ENCODE assay signal across 17 mouse cellular contexts in the genomic region with DNA sequence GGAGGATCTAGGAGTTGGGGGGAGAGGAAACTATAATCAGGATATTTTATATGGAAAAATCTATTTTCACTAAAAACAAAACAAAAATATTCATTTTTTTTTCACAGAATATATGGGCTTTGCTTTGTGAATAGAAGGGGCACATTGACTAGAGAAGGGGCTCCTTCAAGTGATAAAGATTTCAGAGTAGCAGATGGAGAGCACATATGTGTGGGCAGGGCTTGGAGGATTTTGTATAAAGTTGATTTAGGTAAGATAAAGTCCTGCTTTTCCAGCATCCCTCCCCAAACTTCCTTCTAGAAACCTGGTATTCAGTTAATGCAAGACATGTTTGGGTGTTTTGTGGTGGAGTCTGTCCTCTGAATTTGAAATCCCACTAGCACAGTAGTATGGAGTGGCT.
"Had no signal": no experiment of that assay in that cellular context is flagged by ENCODE, and none has a peak within 500 bp of the region (broad histone marks: within the 10 kb centered on the region; RNA-seq: fewer than 3 reads in every experiment).

No protein-coding gene starts in this region.

- DNase-seq: lung, adult 2 months; lung, postnatal 14 days; lung, postnatal 36 days; right cerebral cortex, postnatal 14 days; thymus, adult 2 months; thymus, postnatal 25 days; thymus, postnatal 4 days had no signal

- H3K9ac ChIP-seq: lung, embryonic 15.5 days; midbrain, embryonic 13.5 days; midbrain, embryonic 15.5 days; neural tube, embryonic 12.5 days; stomach, embryonic 15.5 days had no signal

- H3K27ac ChIP-seq: lung, embryonic 15.5 days; macrophage; midbrain, embryonic 15.5 days; neural tube, embryonic 12.5 days; stomach, embryonic 15.5 days; stomach, postnatal 0 days had no signal

- H3K9me3 ChIP-seq: lung, embryonic 15.5 days; megakaryocyte, embryonic 14.5 days; midbrain, embryonic 13.5 days; midbrain, embryonic 15.5 days; neural tube, embryonic 12.5 days; stomach, embryonic 15.5 days had no signal

- ATAC-seq: lung, postnatal 0 days; midbrain, embryonic 13.5 days; midbrain, embryonic 15.5 days had no signal

- H3K4me2 ChIP-seq: lung, embryonic 15.5 days; midbrain, embryonic 11.5 days; midbrain, embryonic 13.5 days; midbrain, embryonic 15.5 days; neural tube, embryonic 12.5 days; stomach, embryonic 15.5 days had no signal

- H3K36me3 ChIP-seq: lung, embryonic 15.5 days; midbrain, embryonic 13.5 days; midbrain, embryonic 15.5 days; neural tube, embryonic 12.5 days; stomach, embryonic 15.5 days had no signal

- H3K4me1 ChIP-seq: lung, embryonic 15.5 days; megakaryocyte, embryonic 14.5 days; stomach, embryonic 15.5 days had no signal

- H3K27me3 ChIP-seq: lung, embryonic 15.5 days; megakaryocyte, embryonic 14.5 days; midbrain, embryonic 13.5 days; midbrain, embryonic 15.5 days; neural tube, embryonic 12.5 days; stomach, embryonic 15.5 days had no signal

- H3K4me3 ChIP-seq: lung, embryonic 15.5 days; megakaryocyte, embryonic 14.5 days; midbrain, embryonic 13.5 days; midbrain, embryonic 15.5 days; neural tube, embryonic 12.5 days; stomach, embryonic 15.5 days had no signal
